Mouse (Mus musculus): ENCODE data around the gene Cep162. TPM values are rescaled to one million over a fixed set of nuclear protein-coding genes. Genes with fewer than 3 reads are reported as not detected.

The Cep162 gene
- polyA plus RNA-seq, 1 experiment from 2014 or later, result 5.7 TPM

- no peak overlapping the region for H3K4me3 ChIP-seq (ENCODE audit: low read length)
- no peak for ATAC-seq (ENCODE audit: low FRiP score, low TSS enrichment)
- WGBS, result 96% methylated on average over 4 of the region's 4 CpGs
- no peaks in the 10 kb centered on the region for H3K9me3 ChIP-seq (ENCODE audit: low read length)
- peaks cover 27% of the 10 kb centered on the region for H3K36me3 ChIP-seq (ENCODE audit: insufficient read depth, low read length)
- no peaks in the 10 kb centered on the region for H3K27me3 ChIP-seq (ENCODE audit: insufficient read depth, low read length)
- H3K9ac ChIP-seq (replicated peaks; ENCODE audit: low read length), result no peak overlapping the region
- H3K27ac ChIP-seq (ENCODE audit: low read length), result no peak overlapping the region
- no peak overlapping the region for H3K4me2 ChIP-seq (replicated peaks; ENCODE audit: low read depth, low read length)
- no peaks in the 10 kb centered on the region for H3K4me1 ChIP-seq (ENCODE audit: insufficient read depth, low read length)
Measured at GRCm38 (mm10) chr9:87200919-87201318, 54.4 kb downstream of the Cep162 start.

- Histone ChIP-seq H3K27me3 (ENCODE audit: insufficient read depth, low read length) (no peaks in the 10 kb centered on the region), H3K9ac (replicated peaks; ENCODE audit: low read length) (no peak overlapping the region), H3K36me3 (ENCODE audit: insufficient read depth, low read length) (peaks cover 28% of the 10 kb centered on the region), H3K4me2 (replicated peaks; ENCODE audit: low read depth, low read length) (no peak overlapping the region), H3K27ac (ENCODE audit: low read length) (no peak overlapping the region), H3K4me3 (ENCODE audit: low read length) (no peak overlapping the region), H3K9me3 (ENCODE audit: low read length) (no peaks in the 10 kb centered on the region), H3K4me1 (ENCODE audit: insufficient read depth, low read length) (no peaks in the 10 kb centered on the region)
- 92% methylated on average over 5 of the region's 5 CpGs for WGBS
- ATAC-seq (ENCODE audit: low FRiP score, low TSS enrichment), result no peak
Measured at GRCm38 (mm10) chr9:87200426-87200825, 54.9 kb downstream of the Cep162 start.

GRCm38 (mm10) chr9:87198036-87198435 is 57.3 kb downstream of the Cep162 start:
- Histone ChIP-seq H3K27ac (ENCODE audit: low read length) (no peak overlapping the region), H3K36me3 (ENCODE audit: insufficient read depth, low read length) (peaks cover 22% of the 10 kb centered on the region), H3K4me1 (ENCODE audit: insufficient read depth, low read length) (no peaks in the 10 kb centered on the region), H3K4me2 (replicated peaks; ENCODE audit: low read depth, low read length) (no peak overlapping the region), H3K4me3 (ENCODE audit: low read length) (no peak overlapping the region), H3K9ac (replicated peaks; ENCODE audit: low read length) (no peak overlapping the region), H3K27me3 (ENCODE audit: insufficient read depth, low read length) (no peaks in the 10 kb centered on the region), H3K9me3 (ENCODE audit: low read length) (0 out of 2 replicates have a peak, but pooled peaks cover under 1% of the 10 kb centered on the region)
- ATAC-seq (ENCODE audit: low FRiP score, low TSS enrichment), result no peak
- 86% methylated on average over 6 of the region's 6 CpGs for WGBS

GRCm38 (mm10) chr9:87197277-87197676 is 58.1 kb downstream of the Cep162 start:
- WGBS, result 82% methylated on average over 3 of the region's 3 CpGs
- Histone ChIP-seq H3K9me3 (ENCODE audit: low read length) (peaks cover 7% of the 10 kb centered on the region), H3K27me3 (ENCODE audit: insufficient read depth, low read length) (no peaks in the 10 kb centered on the region), H3K36me3 (ENCODE audit: insufficient read depth, low read length) (peaks cover 27% of the 10 kb centered on the region), H3K4me3 (ENCODE audit: low read length) (no peak overlapping the region), H3K4me2 (replicated peaks; ENCODE audit: low read depth, low read length) (no peak overlapping the region), H3K4me1 (ENCODE audit: insufficient read depth, low read length) (no peaks in the 10 kb centered on the region), H3K9ac (replicated peaks; ENCODE audit: low read length) (no peak overlapping the region), H3K27ac (ENCODE audit: low read length) (no peak overlapping the region)
- ATAC-seq (ENCODE audit: low FRiP score, low TSS enrichment), result no peak

GRCm38 (mm10) chr9:87193721-87194120 is 61.6 kb downstream of the Cep162 start:
- Histone ChIP-seq H3K4me3 (ENCODE audit: low read length) (no peak overlapping the region), H3K27me3 (ENCODE audit: insufficient read depth, low read length) (no peaks in the 10 kb centered on the region), H3K27ac (ENCODE audit: low read length) (no peak overlapping the region), H3K4me1 (ENCODE audit: insufficient read depth, low read length) (no peaks in the 10 kb centered on the region), H3K4me2 (replicated peaks; ENCODE audit: low read depth, low read length) (no peak overlapping the region), H3K36me3 (ENCODE audit: insufficient read depth, low read length) (peaks cover 37% of the 10 kb centered on the region), H3K9ac (replicated peaks; ENCODE audit: low read length) (no peak overlapping the region), H3K9me3 (ENCODE audit: low read length) (peaks cover 18% of the 10 kb centered on the region)
- 89% methylated on average over 1 of the region's 1 CpGs for WGBS
- no peak for ATAC-seq (ENCODE audit: low FRiP score, low TSS enrichment)

- WGBS, result 84% methylated on average over 4 of the region's 4 CpGs
Measured at GRCm38 (mm10) chr9:87187336-87187735, 68.0 kb downstream of the Cep162 start.

GRCm38 (mm10) chr9:87182231-87182630 is 73.1 kb downstream of the Cep162 start:
- WGBS, result 49% methylated on average over 10 of the region's 10 CpGs
- Histone ChIP-seq H3K4me3 (ENCODE audit: low read length) (no peak overlapping the region), H3K4me2 (replicated peaks; ENCODE audit: low read depth, low read length) (no peak overlapping the region), H3K9ac (replicated peaks; ENCODE audit: low read length) (no peak overlapping the region), H3K27me3 (ENCODE audit: insufficient read depth, low read length) (no peaks in the 10 kb centered on the region), H3K9me3 (ENCODE audit: low read length) (no peaks in the 10 kb centered on the region), H3K36me3 (ENCODE audit: insufficient read depth, low read length) (no peaks in the 10 kb centered on the region), H3K27ac (ENCODE audit: low read length) (no peak overlapping the region), H3K4me1 (ENCODE audit: insufficient read depth, low read length) (no peaks in the 10 kb centered on the region)
- peak; percentile 73; the same call in 1 of the 2 replicates for ATAC-seq (ENCODE audit: low FRiP score, low TSS enrichment)

More at GRCm38 (mm10) chr9:87187336-87187735, 68.0 kb downstream of the Cep162 start:
- Histone ChIP-seq H3K27me3 (ENCODE audit: insufficient read depth, low read length) (no peaks in the 10 kb centered on the region), H3K36me3 (ENCODE audit: insufficient read depth, low read length) (peaks cover 20% of the 10 kb centered on the region), H3K4me2 (replicated peaks; ENCODE audit: low read depth, low read length) (no peak overlapping the region), H3K9me3 (ENCODE audit: low read length) (peaks cover 11% of the 10 kb centered on the region), H3K27ac (ENCODE audit: low read length) (no peak overlapping the region), H3K4me1 (ENCODE audit: insufficient read depth, low read length) (no peaks in the 10 kb centered on the region), H3K9ac (replicated peaks; ENCODE audit: low read length) (no peak overlapping the region), H3K4me3 (ENCODE audit: low read length) (no peak overlapping the region)
- ATAC-seq (ENCODE audit: low FRiP score, low TSS enrichment), result no peak

- Histone ChIP-seq H3K9me3 (ENCODE audit: low read length) (no peaks in the 10 kb centered on the region), H3K4me3 (ENCODE audit: low read length) (no peak overlapping the region), H3K36me3 (ENCODE audit: insufficient read depth, low read length) (no peaks in the 10 kb centered on the region), H3K4me1 (ENCODE audit: insufficient read depth, low read length) (no peaks in the 10 kb centered on the region), H3K9ac (replicated peaks; ENCODE audit: low read length) (no peak overlapping the region), H3K27ac (ENCODE audit: low read length) (no peak overlapping the region), H3K4me2 (replicated peaks; ENCODE audit: low read depth, low read length) (no peak overlapping the region), H3K27me3 (ENCODE audit: insufficient read depth, low read length) (no peaks in the 10 kb centered on the region)
- no peak for ATAC-seq (ENCODE audit: low FRiP score, low TSS enrichment)
- WGBS, result 42% methylated on average over 7 of the region's 7 CpGs
Measured at GRCm38 (mm10) chr9:87178534-87178933, 76.8 kb downstream of the Cep162 start.

GRCm38 (mm10) chr9:87171517-87171916 is 83.8 kb downstream of the Cep162 start:
- WGBS, result 72% methylated on average over 3 of the region's 3 CpGs
- Histone ChIP-seq H3K9ac (replicated peaks; ENCODE audit: low read length) (no peak overlapping the region), H3K9me3 (ENCODE audit: low read length) (no peaks in the 10 kb centered on the region), H3K4me2 (replicated peaks; ENCODE audit: low read depth, low read length) (no peak overlapping the region), H3K27me3 (ENCODE audit: insufficient read depth, low read length) (no peaks in the 10 kb centered on the region), H3K27ac (ENCODE audit: low read length) (no peak overlapping the region), H3K36me3 (ENCODE audit: insufficient read depth, low read length) (no peaks in the 10 kb centered on the region), H3K4me1 (ENCODE audit: insufficient read depth, low read length) (no peaks in the 10 kb centered on the region), H3K4me3 (ENCODE audit: low read length) (no peak overlapping the region)
- ATAC-seq (ENCODE audit: low FRiP score, low TSS enrichment), result no peak

GRCm38 (mm10) chr9:87170891-87171290 is 84.4 kb downstream of the Cep162 start:
- Histone ChIP-seq H3K36me3 (ENCODE audit: insufficient read depth, low read length) (no peaks in the 10 kb centered on the region), H3K4me3 (ENCODE audit: low read length) (no peak overlapping the region), H3K27me3 (ENCODE audit: insufficient read depth, low read length) (no peaks in the 10 kb centered on the region), H3K4me2 (replicated peaks; ENCODE audit: low read depth, low read length) (no peak overlapping the region), H3K9me3 (ENCODE audit: low read length) (no peaks in the 10 kb centered on the region), H3K9ac (replicated peaks; ENCODE audit: low read length) (no peak overlapping the region), H3K27ac (ENCODE audit: low read length) (no peak overlapping the region), H3K4me1 (ENCODE audit: insufficient read depth, low read length) (no peaks in the 10 kb centered on the region)
- ATAC-seq (ENCODE audit: low FRiP score, low TSS enrichment), result no peak
- 67% methylated on average over 3 of the region's 3 CpGs for WGBS

All from kidney, embryonic 16.5 days (tissue).